In genomic region chr13:101238860-101239259, GRCm38 (mm10) we compare ENCODE assay signal across 29 mouse cellular contexts.
"Had no signal": no experiment of that assay in that cellular context is flagged by ENCODE, and none has a peak within 500 bp of the region (broad histone marks: within the 10 kb centered on the region; RNA-seq: fewer than 3 reads in every experiment).

No protein-coding gene starts in this region.

- ATAC-seq: liver, embryonic 12.5 days; liver, postnatal 0 days; midbrain, embryonic 13.5 days; midbrain, embryonic 15.5 days; midbrain, embryonic 16.5 days had no signal

- H3K27ac ChIP-seq: limb, embryonic 10.5 days; limb, embryonic 12.5 days; limb, embryonic 13.5 days; limb, embryonic 15.5 days; liver, embryonic 12.5 days; liver, embryonic 13.5 days; liver, embryonic 14.5 days; liver, embryonic 15.5 days; lung, embryonic 15.5 days; macrophage; midbrain, embryonic 10.5 days; midbrain, embryonic 12.5 days; midbrain, embryonic 13.5 days; midbrain, embryonic 15.5 days; neural tube, embryonic 12.5 days had no signal

- H3K4me3 ChIP-seq: limb, embryonic 10.5 days; limb, embryonic 12.5 days; limb, embryonic 13.5 days; limb, embryonic 15.5 days; liver, embryonic 12.5 days; liver, embryonic 13.5 days; liver, embryonic 15.5 days; lung, embryonic 15.5 days; megakaryocyte, embryonic 14.5 days; midbrain, embryonic 10.5 days; midbrain, embryonic 12.5 days; midbrain, embryonic 13.5 days; midbrain, embryonic 15.5 days; myocyte; neural tube, embryonic 12.5 days had no signal

- DNase-seq: left cerebral cortex, postnatal 4 days; liver; liver, embryonic 13.5 days; liver, postnatal 0 days; lung, adult 18-20 months; lung, adult 2 months; lung, embryonic 14.5 days; lung, postnatal 10 days; lung, postnatal 14 days; lung, postnatal 36 days; lung, postnatal 4 days; midbrain, embryonic 14.5 days had no signal
